Mouse (Mus musculus) inflammation-experienced regulatory T-cells, adult 6 months (primary cell): ENCODE results near the gene Olfr1009. TPM values are rescaled to one million over a fixed set of nuclear protein-coding genes. Genes with fewer than 3 reads are reported as not detected.
"Not testable (repeated sequence)": the region's sequence is repeated elsewhere in the genome, so short reads cannot be mapped to it uniquely, and the experiment has no call there.

Source experiments
- ATAC-seq: one replicate; pipeline ENCODE4 v1.8.0; 2017
- polyA plus RNA-seq, 3 experiments: library from polyadenylated mRNA; unstranded; fragments of 100-300 nt; shearing (Covaris generic); gene quantifications; one replicate each; pipeline ENCODE4 v1.2.1; 2017

Gene Olfr1009
- not detected for polyA plus RNA-seq

- ATAC-seq: no peak
Measured at GRCm38 (mm10) chr2:85715119-85715518, at the start of gene Olfr1009. Olfr1009 (plus strand) TSS chr2:85715419.

DNA sequence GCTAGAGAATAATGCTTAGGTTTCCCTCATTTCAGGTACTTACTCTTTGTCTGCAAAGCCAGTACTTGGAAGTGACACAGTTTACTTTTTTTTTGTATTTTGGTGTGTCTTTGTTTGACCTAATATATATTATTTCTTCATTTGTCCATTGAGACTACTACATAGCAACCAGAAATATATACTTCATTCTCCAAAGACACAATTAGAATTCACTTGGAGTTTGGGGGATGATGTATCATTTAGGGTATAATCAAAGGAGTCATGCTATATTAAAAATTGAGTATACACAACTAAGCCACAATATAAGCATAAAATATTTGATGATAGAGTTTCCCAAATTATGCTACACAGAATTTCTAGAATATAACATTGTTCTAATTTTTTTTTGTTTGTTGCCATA is 36.6 kb upstream of the Olfr1009 start, which contains the start of gene Olfr1006:
TSS of gene Olfr1006 (minus strand) at position 101 of the 400 bp plus-strand sequence.
- no peak for ATAC-seq

DNA sequence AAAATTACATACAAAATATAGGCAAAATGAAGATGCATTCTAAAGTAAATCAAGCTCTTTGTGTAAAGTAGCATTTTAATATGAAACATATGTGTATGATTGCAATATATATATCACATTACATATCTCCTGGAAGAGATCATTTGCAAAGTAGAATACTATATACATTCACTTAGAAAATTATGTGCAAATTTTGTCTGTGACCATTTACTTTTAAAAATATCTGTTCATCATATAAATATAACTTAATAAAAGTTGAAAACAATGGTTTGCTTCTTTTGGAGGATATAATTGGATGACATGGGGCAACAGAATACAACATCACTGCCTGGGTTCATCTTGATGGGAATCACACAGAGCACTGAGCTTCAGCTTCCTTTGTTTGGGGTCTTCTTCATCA is 26.1 kb upstream of the Olfr1009 start, which contains the start of gene Olfr1008:
TSS of gene Olfr1008 (plus strand) at position 301 of the 400 bp plus-strand sequence.
- ATAC-seq: no peak

GRCm38 (mm10) chr2:85710680-85711079 is 4.5 kb upstream of the Olfr1009 start:
- ATAC-seq: not testable (repeated sequence)

- no peak for ATAC-seq
Measured at GRCm38 (mm10) chr2:85711159-85711558, 4.1 kb upstream of the Olfr1009 start.

DNA sequence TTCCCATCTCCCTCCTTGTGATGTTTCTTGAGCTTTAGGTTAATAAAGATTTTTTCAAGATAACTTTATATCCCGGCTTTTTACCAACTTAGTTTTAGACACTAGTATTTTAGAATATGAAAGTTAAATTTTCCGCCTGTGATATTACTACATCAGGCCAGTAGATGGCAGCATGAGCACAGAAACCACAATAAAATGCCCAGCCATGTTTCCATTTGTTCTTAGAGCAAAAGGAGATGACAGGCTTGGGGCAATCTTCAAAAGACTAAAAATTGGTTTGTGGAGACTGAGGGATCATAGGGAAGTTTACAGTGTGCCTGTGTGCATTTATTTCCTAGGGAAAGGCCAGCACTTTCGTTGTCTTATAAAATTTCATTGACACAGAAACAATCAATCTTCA is 10.6 kb downstream of the Olfr1009 start:
- no peak for ATAC-seq

DNA sequence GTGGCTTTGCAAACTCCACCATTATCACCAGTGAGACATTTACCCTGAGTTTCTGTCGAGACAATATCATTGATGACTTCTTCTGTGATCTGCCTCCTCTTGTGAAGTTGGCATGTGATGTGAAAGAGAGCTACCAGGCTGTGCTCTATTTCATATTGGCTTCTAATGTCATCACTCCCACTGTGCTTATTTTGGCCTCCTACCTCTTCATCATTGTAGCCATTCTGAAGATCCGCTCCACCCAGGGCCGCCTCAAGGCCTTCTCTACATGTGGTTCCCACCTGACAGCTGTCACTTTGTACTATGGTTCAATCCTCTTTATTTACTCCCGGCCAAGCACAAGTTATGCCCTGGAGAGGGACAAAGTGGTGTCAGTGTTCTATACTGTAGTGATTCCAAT is 38.6 kb downstream of the Olfr1009 start:
- ATAC-seq: no peak

DNA sequence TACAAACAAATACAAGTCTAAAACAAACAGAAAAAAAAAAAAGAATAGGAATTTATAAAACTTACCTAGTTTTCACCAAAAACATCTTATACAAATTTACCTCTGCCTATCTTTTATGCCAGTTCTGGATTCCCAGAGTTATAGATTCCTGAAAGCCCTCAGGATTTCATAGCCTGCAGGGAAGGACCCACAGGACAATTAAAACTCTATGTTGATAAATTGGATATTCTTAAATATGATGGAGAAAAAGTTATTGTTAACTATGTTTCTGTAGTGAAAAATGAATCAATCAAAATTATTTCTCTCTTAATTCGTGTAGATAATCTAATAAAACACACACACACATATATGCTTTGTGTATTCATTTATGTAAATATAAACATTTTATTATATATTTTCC is 47.4 kb downstream of the Olfr1009 start, which contains the start of gene Olfr1012:
TSS of gene Olfr1012 (minus strand) at position 101 of the 400 bp plus-strand sequence.
- no peak for ATAC-seq

DNA sequence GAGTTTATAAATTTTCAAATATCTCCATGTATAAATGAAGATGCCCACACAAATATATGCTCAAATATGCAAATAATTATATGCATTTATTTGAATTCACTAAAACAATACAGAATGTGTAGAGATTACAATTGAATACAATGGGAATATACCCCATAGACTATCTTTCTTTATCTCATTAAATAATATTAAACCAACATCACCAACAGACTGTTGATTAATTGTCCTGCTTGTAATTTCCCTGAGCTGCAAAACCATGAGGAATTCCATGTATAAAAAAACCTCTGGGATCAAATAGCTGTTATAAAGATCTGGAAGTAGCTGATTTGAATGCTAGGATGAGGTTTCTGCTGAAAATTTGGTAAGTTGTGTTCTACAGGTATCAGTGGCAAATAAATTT is 51.6 kb downstream of the Olfr1009 start, which contains the start of gene Olfr1013:
TSS of gene Olfr1013 (plus strand) at position 301 of the 400 bp plus-strand sequence.
- no peak for ATAC-seq

DNA sequence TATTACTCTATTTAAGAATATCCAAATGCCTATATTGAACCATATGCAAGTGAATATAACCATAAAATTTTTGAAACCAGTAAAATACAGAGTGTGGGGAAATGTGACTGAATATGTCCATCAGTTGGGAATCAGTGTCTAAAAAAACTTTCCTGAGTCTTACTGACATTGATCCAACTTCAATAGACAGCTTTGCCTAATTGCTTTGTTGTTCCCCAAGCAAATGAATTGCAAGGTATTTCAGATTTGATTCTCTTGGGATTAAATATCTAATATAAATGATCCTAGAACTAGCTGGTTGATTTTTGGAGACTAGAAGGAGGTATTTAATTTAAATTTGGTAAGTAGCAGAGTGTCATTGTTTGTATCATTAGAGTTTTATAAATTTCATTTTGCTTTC is 57.2 kb downstream of the Olfr1009 start, which contains the start of gene Olfr1014:
TSS of gene Olfr1014 (plus strand) at position 301 of the 400 bp plus-strand sequence.
- ATAC-seq: no peak

Other genes starting within 250 kb of the Olfr1009 start
- gene 4833423E24Rik, start 196.4 kb upstream of the Olfr1009 start, polyA plus RNA-seq: not detected
- gene Olfr996, start 136.2 kb upstream of the Olfr1009 start, polyA plus RNA-seq: not detected
- not detected for gene Olfr998, start 126.5 kb upstream of the Olfr1009 start, polyA plus RNA-seq
- gene Olfr1000, start 103.5 kb upstream of the Olfr1009 start, polyA plus RNA-seq: not detected
- gene Olfr1002, start 64.7 kb upstream of the Olfr1009 start, polyA plus RNA-seq: not detected
- not detected for gene Olfr154, start 51.0 kb upstream of the Olfr1009 start, polyA plus RNA-seq
- gene Olfr1006, start 36.7 kb upstream of the Olfr1009 start, polyA plus RNA-seq: not detected
- gene Olfr1008, start 26.0 kb upstream of the Olfr1009 start, polyA plus RNA-seq: not detected
- gene Olfr1012, start 47.3 kb downstream of the Olfr1009 start, polyA plus RNA-seq: not detected
- gene Olfr1013, start 51.7 kb downstream of the Olfr1009 start, polyA plus RNA-seq: not detected
- not detected for gene Olfr1014, start 57.3 kb downstream of the Olfr1009 start, polyA plus RNA-seq
- gene Olfr1015, start 66.6 kb downstream of the Olfr1009 start, polyA plus RNA-seq: not detected
- not detected for gene Olfr1016, start 87.1 kb downstream of the Olfr1009 start, polyA plus RNA-seq
- gene Olfr1018, start 103.1 kb downstream of the Olfr1009 start, polyA plus RNA-seq: not detected
- not detected for gene Olfr1019, start 130.1 kb downstream of the Olfr1009 start, polyA plus RNA-seq
- not detected for gene Olfr1020, start 131.6 kb downstream of the Olfr1009 start, polyA plus RNA-seq
- not detected for gene Olfr1022, start 153.2 kb downstream of the Olfr1009 start, polyA plus RNA-seq
- not detected for gene Olfr1023, start 170.2 kb downstream of the Olfr1009 start, polyA plus RNA-seq
- not detected for gene Olfr1024, start 189.6 kb downstream of the Olfr1009 start, polyA plus RNA-seq
- gene Olfr1025-ps1, start 199.8 kb downstream of the Olfr1009 start, polyA plus RNA-seq: not detected
- not detected for gene Olfr1026, start 206.1 kb downstream of the Olfr1009 start, polyA plus RNA-seq
- gene Olfr1028, start 235.0 kb downstream of the Olfr1009 start, polyA plus RNA-seq: not detected